ENCODE assay signal across 8 mouse cellular contexts in the genomic region with DNA sequence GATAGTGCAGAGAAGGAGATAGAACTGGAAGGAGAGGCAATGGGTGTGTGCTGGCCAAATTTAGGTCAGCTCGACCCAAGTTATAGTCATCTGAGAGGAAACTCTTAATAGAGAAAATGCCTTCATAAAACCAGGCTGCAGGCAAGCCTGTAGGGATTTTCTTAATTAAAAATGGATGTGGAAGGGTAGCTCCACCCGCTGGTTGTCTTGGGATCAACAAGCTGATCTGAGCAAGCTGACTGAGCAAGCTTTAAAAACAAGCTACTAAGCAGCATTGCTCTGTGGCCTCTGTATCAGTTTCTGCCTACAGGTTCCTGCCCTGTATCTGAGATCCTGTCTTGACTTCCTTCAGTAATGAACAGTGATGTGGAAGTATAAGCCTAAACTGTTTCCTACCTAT.
DNase-seq lines count a peak whose midpoint lies in the region; ATAC-seq and TF ChIP-seq lines count a peak whose summit lies in the region.

No protein-coding gene starts in this region.

- no peaks in the 10 kb centered on the region for H3K27me3 ChIP-seq in forebrain, postnatal 0 days (ENCODE audit: insufficient read depth, low read length)
- H3K27me3 ChIP-seq in forebrain, embryonic 10.5 days (ENCODE audit: poor library complexity, severe bottlenecking), result no peaks in the 10 kb centered on the region
- no peaks in the 10 kb centered on the region for H3K27me3 ChIP-seq in limb, embryonic 11.5 days (ENCODE audit: control insufficient read depth, insufficient read depth, low read length)
- no peaks in the 10 kb centered on the region for H3K27me3 ChIP-seq in limb, embryonic 10.5 days (ENCODE audit: low read depth, poor library complexity, severe bottlenecking)
- no peaks in the 10 kb centered on the region for H3K27me3 ChIP-seq in hindbrain, embryonic 12.5 days

- no peak for TF ChIP-seq POLR2A in brain, embryonic 14.5 days (IDR thresholded peaks at IDR 0.05; ENCODE audit: borderline replicate concordance, extremely low read depth, insufficient read depth, insufficient read length, poor library complexity, severe bottlenecking)

- H3K27ac ChIP-seq in forebrain, postnatal 0 days (ENCODE audit: low read depth, low read length), result no peak overlapping the region
- H3K27ac ChIP-seq in forebrain, embryonic 10.5 days, result no peak overlapping the region
- no peak overlapping the region for H3K27ac ChIP-seq in limb, embryonic 11.5 days (replicated peaks; ENCODE audit: low read depth, low read length)
- H3K27ac ChIP-seq in limb, embryonic 10.5 days, result no peak overlapping the region
- no peak overlapping the region for H3K27ac ChIP-seq in hindbrain, embryonic 12.5 days

- peak; percentile 55 for TF ChIP-seq CTCF in forebrain, postnatal 0 days (IDR thresholded peaks at IDR 0.05; ENCODE audit: low read depth)
- TF ChIP-seq CTCF in brain, embryonic 14.5 days (IDR thresholded peaks at IDR 0.05; ENCODE audit: borderline replicate concordance, extremely low read depth, insufficient read depth, insufficient read length), result peak; percentile 21; the same call in 1 of the 2 replicates

- no peak overlapping the region for H3K4me3 ChIP-seq in forebrain, postnatal 0 days (ENCODE audit: low read depth, low read length)
- H3K4me3 ChIP-seq in forebrain, embryonic 10.5 days, result no peak overlapping the region
- no peak overlapping the region for H3K4me3 ChIP-seq in limb, embryonic 11.5 days (ENCODE audit: low read depth, low read length)
- no peak overlapping the region for H3K4me3 ChIP-seq in limb, embryonic 10.5 days
- no peak overlapping the region for H3K4me3 ChIP-seq in hindbrain, embryonic 12.5 days

- H3K9me3 ChIP-seq in forebrain, postnatal 0 days (ENCODE audit: low read length), result no peaks in the 10 kb centered on the region
- H3K9me3 ChIP-seq in forebrain, embryonic 10.5 days, result no peaks in the 10 kb centered on the region
- no peaks in the 10 kb centered on the region for H3K9me3 ChIP-seq in limb, embryonic 11.5 days (ENCODE audit: control insufficient read depth, low read length)
- no peaks in the 10 kb centered on the region for H3K9me3 ChIP-seq in limb, embryonic 10.5 days (replicated peaks)
- H3K9me3 ChIP-seq in hindbrain, embryonic 12.5 days (replicated peaks), result no peaks in the 10 kb centered on the region

- H3K4me1 ChIP-seq in forebrain, postnatal 0 days (ENCODE audit: insufficient read depth), result no peaks in the 10 kb centered on the region
- no peaks in the 10 kb centered on the region for H3K4me1 ChIP-seq in forebrain, embryonic 10.5 days
- no peaks in the 10 kb centered on the region for H3K4me1 ChIP-seq in limb, embryonic 11.5 days (ENCODE audit: control insufficient read depth, insufficient read depth, low read length)
- H3K4me1 ChIP-seq in limb, embryonic 10.5 days, result no peaks in the 10 kb centered on the region
- no peaks in the 10 kb centered on the region for H3K4me1 ChIP-seq in hindbrain, embryonic 12.5 days

- H3K9ac ChIP-seq in forebrain, postnatal 0 days, result no peak overlapping the region
- H3K9ac ChIP-seq in limb, embryonic 11.5 days (ENCODE audit: low read length), result no peak overlapping the region
- no peak overlapping the region for H3K9ac ChIP-seq in hindbrain, embryonic 12.5 days

- WGBS in forebrain, postnatal 0 days, result 62% methylated on average over 2 of the region's 2 CpGs
- 62% methylated on average over 2 of the region's 2 CpGs for WGBS in forebrain, embryonic 10.5 days
- 48% methylated on average over 2 of the region's 2 CpGs for WGBS in limb, embryonic 11.5 days
- WGBS in limb, embryonic 10.5 days, result 54% methylated on average over 2 of the region's 2 CpGs
- WGBS in hindbrain, embryonic 12.5 days, result 63% methylated on average over 2 of the region's 2 CpGs

- ATAC-seq in forebrain, postnatal 0 days, result no peak
- no peak for ATAC-seq in limb, embryonic 11.5 days (ENCODE audit: insufficient number of reproducible peaks, low FRiP score, low TSS enrichment, low read depth)
- ATAC-seq in hindbrain, embryonic 12.5 days (ENCODE audit: low FRiP score), result no peak

- no peaks in the 10 kb centered on the region for H3K36me3 ChIP-seq in forebrain, postnatal 0 days (ENCODE audit: insufficient read depth)
- H3K36me3 ChIP-seq in forebrain, embryonic 10.5 days (replicated peaks), result no peaks in the 10 kb centered on the region
- no peaks in the 10 kb centered on the region for H3K36me3 ChIP-seq in limb, embryonic 11.5 days (ENCODE audit: control insufficient read depth, insufficient read depth, low read length)
- no peaks in the 10 kb centered on the region for H3K36me3 ChIP-seq in limb, embryonic 10.5 days
- no peaks in the 10 kb centered on the region for H3K36me3 ChIP-seq in hindbrain, embryonic 12.5 days

- H3K4me2 ChIP-seq in forebrain, postnatal 0 days (ENCODE audit: low read depth), result no peak overlapping the region
- H3K4me2 ChIP-seq in limb, embryonic 11.5 days (ENCODE audit: low read depth, severe bottlenecking), result no peak overlapping the region
- no peak overlapping the region for H3K4me2 ChIP-seq in hindbrain, embryonic 12.5 days (replicated peaks)

- peak; percentile 36 for DNase-seq in forebrain, postnatal 0 days
- no peak for DNase-seq in forebrain, embryonic 10.5 days (ENCODE audit: extremely low spot score, low spot score)
- peak; percentile 21 for DNase-seq in limb, embryonic 11.5 days (ENCODE audit: low spot score)
- no peak for DNase-seq in limb, embryonic 10.5 days (ENCODE audit: low spot score)
- DNase-seq in brain, embryonic 14.5 days (ENCODE audit: low read depth), result peak; percentile 40
- peak; percentile 15 for DNase-seq in right cerebral cortex, postnatal 14 days
- DNase-seq in thymus, postnatal 10 days (ENCODE audit: low spot score in 2 of 2), result no peak

Comparison
In these comparisons a context has a peak if more than half of its experiments do, and no peak if none do; other contexts are left out.
1. DNase-seq: peak in forebrain, postnatal 0 days (single experiment), limb, embryonic 11.5 days (single experiment), brain, embryonic 14.5 days (single experiment) and right cerebral cortex, postnatal 14 days (single experiment); none in forebrain, embryonic 10.5 days (single experiment), limb, embryonic 10.5 days (single experiment) and thymus, postnatal 10 days (0 of 2).